Mouse (Mus musculus) left cerebral cortex, adult 9 months (tissue): ENCODE measurements around the gene Pik3ip1.
A peak's percentile ranks its signal among the peaks of the same experiment; 100 is the strongest.

Experiments used
- DNase-seq, 2 experiments: peaks; one replicate each; pipeline ENCODE4 v3.0.0; 2022; ENCODE audit warnings: low spot score in 2 of 2

The Pik3ip1 gene

DNA sequence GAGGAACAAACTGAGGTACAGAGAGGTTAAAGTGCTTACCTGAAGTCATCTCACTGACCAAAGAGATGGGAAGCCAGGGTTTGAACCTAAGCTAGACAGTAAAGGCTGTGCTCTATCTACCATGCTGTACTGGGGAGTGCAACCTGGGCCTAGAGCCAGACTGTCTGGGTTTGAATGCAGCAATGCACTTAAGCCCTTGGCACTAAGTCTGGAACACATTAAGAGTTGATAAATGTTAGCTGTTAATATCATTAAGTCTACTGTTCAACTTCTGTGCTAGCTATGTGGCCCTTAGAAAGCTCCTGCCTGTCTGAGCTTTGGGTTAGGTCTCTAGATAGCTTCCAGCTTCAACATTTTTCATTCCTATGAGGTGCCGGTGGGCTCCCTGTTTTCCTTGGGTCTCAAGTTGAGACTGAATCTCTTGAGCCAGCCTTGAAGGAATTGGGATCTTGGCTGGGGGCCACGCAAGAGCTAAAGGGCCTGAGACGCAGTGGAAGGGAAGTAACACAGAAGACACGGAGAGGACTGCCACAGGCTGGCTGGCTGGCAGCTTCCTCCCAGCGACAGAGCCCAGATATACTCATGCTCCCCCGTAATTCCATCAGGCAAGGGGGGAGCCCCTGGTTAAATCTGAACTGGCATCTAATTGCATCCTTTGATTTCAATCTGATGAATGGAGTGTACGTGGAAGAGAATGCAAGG lies 43.5 kb downstream of the Pik3ip1 start:
- DNase-seq: no peak

DNA sequence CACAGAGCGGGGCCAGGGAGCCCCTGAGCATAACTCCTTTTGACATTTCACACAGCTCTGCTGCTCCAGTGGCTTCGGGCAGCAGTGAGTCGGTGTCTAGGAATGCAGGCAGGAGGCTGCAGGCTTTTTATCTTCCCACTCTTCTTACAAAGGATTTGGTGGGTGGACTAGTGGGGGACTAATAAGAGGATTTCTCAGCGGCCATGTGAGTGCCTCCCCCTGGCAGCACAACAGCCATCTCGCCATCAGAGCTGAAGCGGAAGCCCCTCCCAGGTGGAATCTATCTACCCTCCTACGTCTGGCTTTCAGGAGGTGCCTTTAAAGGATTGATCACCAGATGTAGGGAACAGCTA lies 44.1 kb downstream of the Pik3ip1 start:
- DNase-seq: no peak

DNA sequence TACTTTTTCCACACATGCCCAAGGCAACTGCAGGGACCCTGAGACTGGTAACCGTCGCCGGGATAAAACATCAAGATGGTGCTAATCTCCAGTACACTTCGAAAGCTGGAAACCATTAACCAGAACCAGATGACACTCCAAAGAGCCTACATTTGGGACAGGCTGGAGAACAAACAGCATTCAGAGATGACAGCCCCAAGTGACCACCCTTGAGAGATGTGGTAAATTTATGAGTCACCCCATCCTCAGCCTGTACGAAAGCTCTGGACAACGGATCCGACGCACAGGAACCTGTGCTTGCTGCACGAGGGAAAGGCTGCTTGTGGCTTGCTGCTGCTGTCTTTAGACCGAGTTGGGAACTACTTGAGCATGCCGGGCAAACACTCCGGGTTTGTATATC lies 44.5 kb downstream of the Pik3ip1 start:
- DNase-seq: no peak

DNA sequence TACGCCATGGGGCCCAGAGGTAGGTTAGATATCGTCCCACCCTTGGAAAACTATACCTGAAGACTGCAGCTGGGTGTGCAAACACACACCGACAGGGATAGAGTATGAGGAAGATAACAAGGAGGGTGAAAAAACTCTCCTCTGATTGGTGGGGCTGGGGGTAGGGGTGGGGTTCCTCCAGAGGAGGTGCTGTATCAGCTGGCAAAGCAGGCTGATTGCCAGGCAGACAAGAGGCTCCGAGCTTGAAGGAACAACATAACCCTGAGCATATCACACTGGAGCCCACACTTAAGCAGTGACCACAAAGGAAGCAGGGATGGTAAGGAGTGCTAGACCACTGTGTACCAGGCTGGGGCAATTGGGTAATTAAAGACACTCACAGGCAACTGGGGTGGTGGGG lies 49.2 kb downstream of the Pik3ip1 start:
- no peak for DNase-seq

DNA sequence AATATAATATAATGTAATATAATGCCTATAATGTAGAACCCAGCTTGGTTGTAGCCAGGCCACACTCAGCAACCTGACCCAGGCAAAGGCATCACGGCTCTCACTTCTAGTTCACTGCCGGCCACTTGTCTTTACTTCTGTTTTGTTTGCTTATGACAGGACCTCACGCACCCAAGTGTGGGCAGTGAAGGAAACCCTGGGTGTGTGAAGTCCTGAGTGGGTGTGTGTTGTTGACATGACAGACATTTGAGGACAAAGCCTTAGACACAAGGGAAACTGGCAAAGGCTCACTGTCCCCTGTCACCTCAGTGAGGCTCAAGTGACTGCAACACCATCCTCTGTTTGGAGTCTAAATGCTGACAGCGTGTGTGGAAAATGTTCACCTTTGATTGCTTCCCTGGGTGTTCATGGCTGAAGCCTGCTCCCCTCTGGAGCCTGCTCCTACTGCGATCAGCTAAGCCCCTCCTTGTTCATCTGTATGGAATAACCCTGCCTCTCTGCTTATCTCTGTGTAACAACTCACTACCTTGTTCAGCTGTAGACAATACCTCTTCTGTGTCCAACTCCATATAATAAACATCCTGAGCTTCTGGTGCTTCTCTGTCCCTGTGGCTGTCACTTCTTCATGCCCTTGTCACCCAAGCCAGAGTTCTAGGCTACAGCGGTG lies 51.1 kb downstream of the Pik3ip1 start:
- no peak for DNase-seq

DNA sequence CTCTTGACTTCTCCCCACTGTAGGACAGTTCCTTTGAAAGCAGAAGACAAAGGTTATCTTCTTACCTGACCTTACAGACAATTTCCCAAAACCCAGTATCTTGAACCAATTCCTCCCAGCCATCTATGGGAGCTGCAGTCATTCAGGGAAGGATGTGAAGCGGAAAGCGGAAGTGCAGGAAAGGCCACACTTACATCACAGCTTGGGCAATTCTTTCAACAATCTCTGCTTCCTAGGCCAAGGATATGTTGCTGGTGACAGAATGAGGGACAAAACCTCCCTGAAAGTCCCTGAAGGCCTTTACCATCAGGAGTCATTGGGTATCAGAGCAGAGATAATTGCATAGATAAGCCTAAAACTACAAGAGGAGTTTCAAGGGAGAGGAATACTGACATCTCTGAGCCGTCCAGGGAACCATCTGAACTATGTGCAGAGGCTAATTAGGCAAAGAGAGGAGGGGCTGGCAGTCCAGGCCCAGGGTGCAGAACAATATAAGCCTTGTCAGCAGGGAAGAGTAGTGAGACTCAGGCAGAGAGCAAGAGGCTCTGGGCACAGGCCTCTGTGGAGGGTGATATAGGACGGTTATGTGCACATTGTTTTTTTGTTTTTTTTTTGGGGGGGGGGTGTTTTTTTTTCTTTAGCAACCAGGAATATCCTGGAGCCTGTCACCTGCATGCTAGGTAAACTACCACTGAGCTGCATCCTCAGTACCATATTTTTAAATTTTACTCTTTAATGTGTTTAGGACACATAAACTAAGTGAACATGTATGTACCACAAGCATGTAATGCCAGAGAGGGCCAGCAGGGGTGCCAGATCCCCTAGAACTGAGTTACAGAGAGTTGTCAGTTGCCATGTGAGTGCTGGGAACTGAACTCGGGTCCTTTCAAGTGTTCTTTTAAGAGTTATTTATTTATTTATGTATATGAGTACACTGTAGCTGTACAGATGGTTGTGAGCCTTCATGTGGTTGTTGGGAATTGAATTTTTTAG lies 52.7 kb downstream of the Pik3ip1 start:
- no peak for DNase-seq

DNA sequence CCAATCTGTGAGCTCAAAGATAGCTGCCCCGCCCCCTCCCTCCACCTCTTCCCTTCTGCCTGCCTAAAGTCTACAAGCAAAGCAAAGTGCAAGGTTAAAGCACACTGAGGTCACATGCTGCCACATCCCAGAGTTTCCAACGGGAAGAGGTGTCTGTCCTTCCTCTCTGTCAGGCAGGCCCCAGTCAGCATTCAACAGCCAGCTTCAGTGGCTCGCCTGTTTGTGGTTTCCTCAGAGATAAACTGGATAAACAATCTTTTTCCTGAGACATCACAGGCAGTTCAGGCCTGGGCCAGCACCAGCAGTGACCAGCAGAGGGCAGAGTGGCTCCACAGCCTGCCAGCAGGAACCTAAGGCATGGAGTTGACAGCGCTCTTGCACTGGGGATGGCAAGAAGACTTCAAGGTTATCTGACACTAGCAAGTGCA lies 56.8 kb downstream of the Pik3ip1 start:
- DNase-seq: peak; percentile 48 to 91

DNA sequence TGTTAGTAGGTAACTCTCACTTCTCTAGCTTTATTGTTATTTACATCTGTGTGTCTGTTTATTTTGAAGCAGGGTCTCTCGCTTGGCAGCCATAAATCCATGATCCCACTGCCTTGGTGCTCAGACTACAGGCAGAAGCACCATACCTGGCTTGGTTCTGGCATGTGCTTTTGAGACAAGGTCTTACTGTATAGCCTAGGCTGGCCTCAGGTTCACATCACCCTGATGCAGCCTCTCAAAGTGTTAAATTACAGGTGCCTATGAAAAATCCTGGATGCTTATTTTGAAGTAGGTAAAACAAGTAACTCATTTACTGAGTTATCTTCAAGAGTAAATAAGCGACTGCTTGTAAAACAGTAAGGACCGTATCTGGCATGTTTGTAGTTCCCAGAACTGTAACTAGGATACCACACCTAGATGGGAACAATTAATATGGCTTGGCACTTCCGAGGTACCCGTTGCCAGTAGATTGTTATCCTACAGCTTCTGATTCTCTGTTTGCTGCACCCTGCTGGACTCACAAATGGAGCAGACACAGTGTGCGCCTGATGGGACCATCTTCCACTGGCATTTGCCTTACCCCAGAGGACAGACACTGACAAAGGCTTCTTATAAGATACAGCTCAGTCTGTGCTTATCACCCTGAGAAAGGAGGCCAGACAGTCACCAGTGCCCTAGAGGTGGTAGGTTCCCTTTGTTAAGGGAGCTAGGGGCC lies 57.4 kb downstream of the Pik3ip1 start:
- DNase-seq: no peak

DNA sequence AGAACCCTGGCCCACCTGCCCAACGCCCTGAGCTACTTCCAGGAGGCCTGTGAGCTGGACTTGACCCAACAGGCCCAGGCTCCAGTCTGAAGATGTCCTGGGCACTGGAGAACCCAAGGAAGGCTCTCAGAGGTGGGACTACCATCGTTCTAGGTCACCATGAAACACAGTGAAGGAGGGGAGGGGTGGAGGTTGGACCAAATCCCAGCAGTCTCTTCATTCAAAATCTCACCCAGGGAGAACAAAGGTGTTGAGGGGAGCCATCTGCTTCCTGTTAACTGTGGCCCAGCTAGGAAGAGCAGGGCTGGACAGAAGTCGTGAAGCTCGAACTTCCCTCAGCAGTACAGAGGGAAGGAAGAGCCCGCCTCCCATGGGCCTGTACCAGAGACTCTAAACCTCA lies 59.8 kb downstream of the Pik3ip1 start:
- DNase-seq: no peak

DNA sequence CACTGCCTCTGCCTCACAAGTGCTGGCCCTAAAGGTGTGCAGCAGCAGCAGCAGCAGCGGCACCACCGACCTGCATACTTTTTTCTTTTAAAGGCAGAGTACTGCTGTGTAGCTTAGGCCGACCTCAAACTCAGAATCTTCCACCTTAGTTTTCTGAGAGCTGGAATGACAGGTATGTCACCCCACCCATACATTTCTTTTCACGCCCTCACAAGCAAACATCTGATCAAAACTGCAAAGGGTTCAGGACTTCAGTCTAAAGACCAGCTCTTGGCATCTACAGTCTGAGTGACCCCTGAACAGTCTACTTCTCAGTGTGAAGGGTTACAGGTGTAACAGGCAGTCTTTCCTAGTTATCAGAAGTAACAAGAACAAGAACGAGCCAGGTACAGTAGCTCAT lies 60.6 kb downstream of the Pik3ip1 start:
- no peak for DNase-seq

DNA sequence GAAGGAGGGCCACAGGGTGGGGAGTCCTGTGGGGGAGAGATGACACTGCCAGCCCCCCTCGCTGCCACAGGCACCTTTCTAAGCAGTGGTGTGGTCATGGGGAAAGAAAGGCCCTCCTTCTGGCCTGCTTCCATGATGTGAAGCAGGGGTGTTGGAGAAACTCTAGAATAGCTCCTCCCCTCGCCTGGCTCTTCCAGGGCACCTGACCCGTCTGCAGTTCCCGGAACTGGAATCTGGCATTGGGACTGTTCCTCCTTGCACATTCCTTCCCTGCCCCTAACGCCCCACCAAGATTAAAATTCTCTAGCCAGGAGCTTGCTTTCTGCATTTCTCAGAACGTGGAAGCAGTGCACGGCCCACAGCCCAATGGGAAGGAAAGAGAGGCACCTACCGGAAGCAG lies 62.3 kb downstream of the Pik3ip1 start:
- no peak for DNase-seq
